Mouse (Mus musculus) layer of hippocampus, adult 8-10 months (tissue): ENCODE data around the gene Ltbp1. TPM values are rescaled to one million over a fixed set of nuclear protein-coding genes. Genes with fewer than 3 reads are reported as not detected.

Experiments
- DNase-seq, 2 experiments: peaks; one replicate each; pipeline ENCODE4 v3.0.0; 2022; ENCODE audit warnings: low spot score in 2 of 2
- total RNA-seq, 4 experiments: library from RNA; stranded (reverse); gene quantifications; 2 replicates each; pipeline ENCODE4 v1.2.4; 2022

The Ltbp1 gene
- total RNA-seq, 4 experiments from 2014 or later = 5.7 to 9.0 (median 7.4) TPM

- DNase-seq = no peak
These were observed 430.7 kb downstream of the Ltbp1 start for GRCm38 (mm10) chr17:75436095-75436494.

GRCm38 (mm10) chr17:75436819-75437218 is 431.5 kb downstream of the Ltbp1 start:
- DNase-seq = no peak

GRCm38 (mm10) chr17:75437239-75437750 is 431.9 kb downstream of the Ltbp1 start:
- DNase-seq = no peak

- DNase-seq = no peak
These were observed 432.8 kb downstream of the Ltbp1 start for GRCm38 (mm10) chr17:75438162-75438561.

GRCm38 (mm10) chr17:75439062-75439461 is 433.7 kb downstream of the Ltbp1 start:
- DNase-seq = no peak

- DNase-seq = no peak
These were observed 435.3 kb downstream of the Ltbp1 start for GRCm38 (mm10) chr17:75440619-75441018.

- DNase-seq = no peak
These were observed 436.0 kb downstream of the Ltbp1 start for GRCm38 (mm10) chr17:75441260-75441830.
